Mouse (Mus musculus): ENCODE measurements at regions not wholly inside any gene's neighbourhood (a gene's known extent, or its start where the extent isn't known, plus 50 kb on each side); places are given as distances from the start of the nearest gene placed in this dataset.

DNA sequence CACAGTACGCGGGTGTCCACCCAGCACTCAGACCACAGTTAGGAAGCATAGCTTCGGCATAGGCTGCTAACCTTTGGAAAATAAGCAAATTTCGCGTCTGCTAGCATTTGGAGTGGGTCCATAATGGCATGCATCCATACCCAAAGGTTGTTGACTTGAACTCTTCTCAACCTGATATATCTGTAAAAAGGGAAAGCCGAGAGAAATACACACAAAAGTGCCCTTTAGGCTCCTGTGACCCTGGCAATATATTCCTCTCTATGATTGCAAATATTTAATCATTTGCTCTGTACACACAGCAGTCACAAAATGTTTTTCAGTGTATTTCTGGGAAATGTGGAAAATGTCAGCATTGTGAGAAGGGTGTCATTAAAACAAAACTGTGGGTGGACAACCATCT is 347.1 kb downstream of the Tfec start:
- Histone ChIP-seq H3K4me2 (replicated peaks; ENCODE audit: low read depth, low read length) (no peak overlapping the region), H3K27ac (ENCODE audit: low read length) (no peak overlapping the region), H3K27me3 (ENCODE audit: control insufficient read depth, insufficient read depth, low read length) (no peaks in the 10 kb centered on the region), H3K4me3 (ENCODE audit: low read depth, low read length) (no peak overlapping the region), H3K36me3 (ENCODE audit: control insufficient read depth, insufficient read depth, low read length) (no peaks in the 10 kb centered on the region), H3K9ac (replicated peaks; ENCODE audit: low read depth, low read length) (no peak overlapping the region), H3K4me1 (ENCODE audit: control insufficient read depth, insufficient read depth, low read length) (no peaks in the 10 kb centered on the region), H3K9me3 (ENCODE audit: control insufficient read depth, low read depth, low read length) (no peaks in the 10 kb centered on the region)
- no peak for ATAC-seq (ENCODE audit: insufficient number of reproducible peaks, insufficient read depth, low FRiP score, low read depth)
- 75% methylated on average over 6 of the region's 6 CpGs for WGBS

DNA sequence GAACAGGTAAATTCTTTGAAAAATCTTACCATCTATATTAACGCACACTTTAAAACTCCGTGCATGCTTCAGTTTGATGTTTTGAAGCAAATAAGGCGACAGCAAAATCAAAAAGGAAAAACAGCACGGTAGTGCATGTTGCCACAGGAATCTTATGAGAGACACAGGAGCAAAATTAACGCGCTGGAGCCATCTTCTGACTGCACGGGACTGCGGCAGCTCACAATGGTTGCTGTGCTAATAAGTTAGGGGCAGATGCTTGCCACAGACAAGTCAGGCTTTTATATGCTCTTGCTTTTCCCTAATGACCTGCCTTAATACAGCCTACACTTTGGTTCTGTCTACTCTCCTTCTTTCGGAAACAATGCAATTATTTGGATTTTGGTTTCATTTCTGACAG is 347.8 kb downstream of the Tfec start:
- Histone ChIP-seq H3K4me1 (ENCODE audit: control insufficient read depth, insufficient read depth, low read length) (no peaks in the 10 kb centered on the region), H3K27ac (ENCODE audit: low read length) (no peak overlapping the region), H3K4me3 (ENCODE audit: low read depth, low read length) (no peak overlapping the region), H3K27me3 (ENCODE audit: control insufficient read depth, insufficient read depth, low read length) (no peaks in the 10 kb centered on the region), H3K9me3 (ENCODE audit: control insufficient read depth, low read depth, low read length) (no peaks in the 10 kb centered on the region), H3K36me3 (ENCODE audit: control insufficient read depth, insufficient read depth, low read length) (no peaks in the 10 kb centered on the region), H3K9ac (replicated peaks; ENCODE audit: low read depth, low read length) (no peak overlapping the region), H3K4me2 (replicated peaks; ENCODE audit: low read depth, low read length) (no peak overlapping the region)
- WGBS, result 64% methylated on average over 9 of the region's 9 CpGs
- ATAC-seq (ENCODE audit: insufficient number of reproducible peaks, insufficient read depth, low FRiP score, low read depth), result no peak

DNA sequence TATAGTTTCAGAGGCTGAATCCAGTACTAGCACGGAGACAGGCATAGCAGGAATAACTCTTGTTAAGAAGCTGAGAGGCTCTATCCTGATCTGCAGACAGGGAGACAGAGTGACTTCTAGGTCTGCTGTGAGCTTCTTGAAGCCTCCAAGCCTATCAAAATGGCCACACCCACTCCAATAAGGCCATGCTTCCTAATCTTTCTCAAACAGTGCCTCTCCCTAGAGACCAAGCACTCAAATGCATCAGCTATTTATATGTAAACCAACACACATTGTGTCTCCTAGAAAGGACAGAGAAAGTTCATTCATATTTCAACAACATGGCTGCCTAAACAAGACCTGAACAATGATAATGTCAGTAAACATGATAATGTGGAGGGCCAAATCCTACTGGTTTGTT is 384.2 kb downstream of the Tfec start:
- no peak overlapping the region for H3K27ac ChIP-seq (ENCODE audit: low read length)
- H3K36me3 ChIP-seq (ENCODE audit: control insufficient read depth, insufficient read depth, low read length), result no peaks in the 10 kb centered on the region
- no peaks in the 10 kb centered on the region for H3K4me1 ChIP-seq (ENCODE audit: control insufficient read depth, insufficient read depth, low read length)
- no peak for ATAC-seq (ENCODE audit: insufficient number of reproducible peaks, insufficient read depth, low FRiP score, low read depth)
- no peak overlapping the region for H3K9ac ChIP-seq (replicated peaks; ENCODE audit: low read depth, low read length)
- H3K4me2 ChIP-seq (replicated peaks; ENCODE audit: low read depth, low read length), result no peak overlapping the region
- no peaks in the 10 kb centered on the region for H3K9me3 ChIP-seq (ENCODE audit: control insufficient read depth, low read depth, low read length)
- 45% methylated on average over 1 of the region's 1 CpGs for WGBS
- H3K27me3 ChIP-seq (ENCODE audit: control insufficient read depth, insufficient read depth, low read length), result no peaks in the 10 kb centered on the region
- H3K4me3 ChIP-seq (ENCODE audit: low read depth, low read length), result no peak overlapping the region

DNA sequence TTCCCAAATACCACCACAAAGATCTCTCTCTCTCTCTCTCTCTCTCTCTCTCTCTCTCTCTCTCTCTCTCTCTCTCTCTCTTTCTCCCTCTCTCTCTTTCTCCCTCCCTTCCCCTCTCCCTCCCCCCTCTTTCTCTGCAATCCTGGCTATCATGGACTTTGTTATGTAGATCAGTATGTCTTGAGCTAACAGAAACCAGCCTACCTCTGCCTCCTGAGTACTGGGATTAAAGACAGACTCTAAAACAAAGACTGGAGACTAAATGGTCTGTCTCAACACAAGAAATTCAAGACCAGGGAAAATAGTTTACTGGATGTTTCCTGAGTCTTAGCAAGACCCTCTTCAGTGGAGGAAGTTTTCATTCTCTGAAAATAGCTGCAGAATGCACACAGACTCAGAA is 384.7 kb downstream of the Tfec start:
- no peak for ATAC-seq (ENCODE audit: insufficient number of reproducible peaks, insufficient read depth, low FRiP score, low read depth)
- H3K9me3 ChIP-seq (ENCODE audit: control insufficient read depth, low read depth, low read length), result no peaks in the 10 kb centered on the region
- H3K27me3 ChIP-seq (ENCODE audit: control insufficient read depth, insufficient read depth, low read length), result no peaks in the 10 kb centered on the region
- no peaks in the 10 kb centered on the region for H3K4me1 ChIP-seq (ENCODE audit: control insufficient read depth, insufficient read depth, low read length)
- H3K36me3 ChIP-seq (ENCODE audit: control insufficient read depth, insufficient read depth, low read length), result no peaks in the 10 kb centered on the region
- no peak overlapping the region for H3K9ac ChIP-seq (replicated peaks; ENCODE audit: low read depth, low read length)
- no peak overlapping the region for H3K4me2 ChIP-seq (replicated peaks; ENCODE audit: low read depth, low read length)
- no peak overlapping the region for H3K4me3 ChIP-seq (ENCODE audit: low read depth, low read length)
- no peak overlapping the region for H3K27ac ChIP-seq (ENCODE audit: low read length)

DNA sequence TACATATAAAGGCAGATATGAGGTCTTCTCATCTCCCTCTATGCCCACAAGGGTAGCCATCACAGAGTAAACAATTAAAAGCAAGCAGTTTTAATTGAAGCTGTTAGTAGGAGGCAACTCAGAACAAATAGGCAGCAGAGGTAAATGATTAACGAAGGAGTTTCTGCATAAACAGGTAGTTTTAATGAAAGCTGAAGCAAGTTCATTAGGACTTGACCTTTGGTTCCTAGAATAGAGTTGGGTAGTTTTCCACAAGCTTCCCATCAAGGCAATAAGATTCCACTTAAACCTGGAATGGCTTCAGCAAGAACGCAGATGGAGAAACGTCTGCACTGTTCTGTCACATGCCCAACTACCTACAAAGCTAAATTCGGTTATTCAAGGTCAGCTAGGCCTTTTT is 394.4 kb downstream of the Tfec start:
- H3K36me3 ChIP-seq (ENCODE audit: control insufficient read depth, insufficient read depth, low read length), result no peaks in the 10 kb centered on the region
- no peaks in the 10 kb centered on the region for H3K9me3 ChIP-seq (ENCODE audit: control insufficient read depth, low read depth, low read length)
- H3K4me2 ChIP-seq (replicated peaks; ENCODE audit: low read depth, low read length), result no peak overlapping the region
- 82% methylated on average over 4 of the region's 4 CpGs for WGBS
- no peak overlapping the region for H3K27ac ChIP-seq (ENCODE audit: low read length)
- H3K27me3 ChIP-seq (ENCODE audit: control insufficient read depth, insufficient read depth, low read length), result no peaks in the 10 kb centered on the region
- H3K4me1 ChIP-seq (ENCODE audit: control insufficient read depth, insufficient read depth, low read length), result no peaks in the 10 kb centered on the region
- H3K9ac ChIP-seq (replicated peaks; ENCODE audit: low read depth, low read length), result no peak overlapping the region
- H3K4me3 ChIP-seq (ENCODE audit: low read depth, low read length), result no peak overlapping the region
- no peak for ATAC-seq (ENCODE audit: insufficient number of reproducible peaks, insufficient read depth, low FRiP score, low read depth)

DNA sequence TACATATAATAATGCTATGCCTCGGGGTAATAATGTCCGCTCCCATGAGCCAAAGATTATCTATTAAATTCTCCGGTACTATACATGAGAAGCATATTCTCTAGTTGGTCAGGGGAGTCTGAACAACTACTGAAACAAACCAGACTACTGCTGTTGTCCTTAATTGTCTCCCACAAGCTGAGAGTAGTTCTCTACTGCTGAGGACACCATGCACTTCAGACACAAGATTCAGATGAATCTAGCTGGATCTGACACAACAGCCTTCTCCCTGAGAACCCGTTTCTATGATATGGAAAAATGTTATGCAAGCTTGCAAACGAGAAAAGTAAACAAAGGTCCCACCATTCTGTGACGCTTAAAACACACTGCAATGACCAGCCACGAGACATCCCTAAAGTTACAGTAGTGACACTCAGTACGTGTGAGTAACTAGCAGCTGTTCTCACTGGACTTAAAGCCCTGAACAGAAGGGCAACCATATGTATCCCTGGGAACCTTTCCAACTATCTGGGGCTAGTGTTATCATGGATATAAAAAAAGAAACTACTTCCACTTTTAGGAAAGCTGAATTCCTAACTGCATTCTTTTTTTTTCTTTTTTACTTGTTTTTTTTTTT is 411.1 kb downstream of the Tfec start:
- Histone ChIP-seq H3K4me1 (ENCODE audit: control insufficient read depth, insufficient read depth, low read length) (no peaks in the 10 kb centered on the region), H3K36me3 (ENCODE audit: control insufficient read depth, insufficient read depth, low read length) (no peaks in the 10 kb centered on the region), H3K27me3 (ENCODE audit: control insufficient read depth, insufficient read depth, low read length) (no peaks in the 10 kb centered on the region), H3K9me3 (ENCODE audit: control insufficient read depth, low read depth, low read length) (no peaks in the 10 kb centered on the region), H3K4me2 (replicated peaks; ENCODE audit: low read depth, low read length) (no peak overlapping the region), H3K4me3 (ENCODE audit: low read depth, low read length) (no peak overlapping the region), H3K27ac (ENCODE audit: low read length) (no peak overlapping the region), H3K9ac (replicated peaks; ENCODE audit: low read depth, low read length) (no peak overlapping the region)
- 64% methylated on average over 8 of the region's 8 CpGs for WGBS
- ATAC-seq (ENCODE audit: insufficient number of reproducible peaks, insufficient read depth, low FRiP score, low read depth), result no peak

DNA sequence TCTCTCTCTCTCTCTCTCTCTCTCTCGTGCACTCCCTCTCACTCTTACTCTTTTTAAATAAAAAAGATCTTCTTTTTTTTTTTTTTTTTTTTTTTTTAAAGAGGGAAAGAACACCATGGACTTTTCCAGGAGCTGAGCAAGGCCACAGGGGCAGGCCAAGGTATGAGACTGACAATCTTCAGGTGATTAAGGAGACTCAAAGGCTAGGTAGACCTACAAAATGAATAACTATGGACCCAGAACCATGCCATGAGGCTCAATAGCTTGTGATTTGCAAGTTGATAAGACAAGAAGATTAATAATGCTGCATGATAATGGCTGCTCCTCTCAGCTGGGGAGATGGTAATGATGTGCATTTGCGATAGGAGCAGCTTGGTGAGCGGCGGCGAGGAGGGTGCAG is 414.9 kb downstream of the Tfec start:
- WGBS, result 81% methylated on average over 5 of the region's 5 CpGs
- no peaks in the 10 kb centered on the region for H3K27me3 ChIP-seq (ENCODE audit: control insufficient read depth, insufficient read depth, low read length)
- H3K9ac ChIP-seq (replicated peaks; ENCODE audit: low read depth, low read length), result no peak overlapping the region
- H3K4me2 ChIP-seq (replicated peaks; ENCODE audit: low read depth, low read length), result no peak overlapping the region
- H3K4me1 ChIP-seq (ENCODE audit: control insufficient read depth, insufficient read depth, low read length), result no peaks in the 10 kb centered on the region
- no peak overlapping the region for H3K27ac ChIP-seq (ENCODE audit: low read length)
- no peak overlapping the region for H3K4me3 ChIP-seq (ENCODE audit: low read depth, low read length)
- no peaks in the 10 kb centered on the region for H3K9me3 ChIP-seq (ENCODE audit: control insufficient read depth, low read depth, low read length)
- no peaks in the 10 kb centered on the region for H3K36me3 ChIP-seq (ENCODE audit: control insufficient read depth, insufficient read depth, low read length)
- ATAC-seq (ENCODE audit: insufficient number of reproducible peaks, insufficient read depth, low FRiP score, low read depth), result no peak

DNA sequence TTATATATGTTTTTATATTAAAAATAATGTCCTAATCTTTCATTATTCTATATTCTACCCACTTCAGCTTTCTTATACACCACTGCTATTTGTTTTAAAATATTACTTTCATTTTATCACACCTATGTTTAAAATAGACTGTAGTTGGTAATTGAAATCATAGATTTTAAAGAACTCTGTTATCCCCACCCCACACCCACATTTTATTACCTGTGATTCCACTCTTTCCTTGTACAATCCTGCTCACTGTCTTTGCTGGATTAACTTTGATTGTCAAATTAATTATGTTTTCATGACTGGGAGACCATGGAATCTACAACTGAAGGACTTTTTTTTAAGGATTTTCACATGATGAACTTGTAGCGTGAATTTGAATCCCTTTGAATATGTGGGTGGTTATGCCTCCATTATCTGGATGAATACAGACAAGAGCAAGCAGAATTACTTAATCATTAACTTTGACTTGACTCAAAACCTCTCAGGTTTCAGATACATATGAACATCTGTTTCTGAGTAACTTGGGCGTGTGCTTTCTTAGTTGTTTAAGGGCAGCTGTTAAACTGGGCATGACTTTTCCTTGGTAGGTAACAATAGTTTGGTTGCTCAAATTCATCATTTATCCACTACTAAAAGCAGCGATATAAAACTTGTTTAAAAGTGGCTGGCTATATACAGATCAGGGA is 429.4 kb downstream of the Tfec start:
- Histone ChIP-seq H3K9ac (replicated peaks; ENCODE audit: low read depth, low read length) (no peak overlapping the region), H3K4me3 (ENCODE audit: low read depth, low read length) (no peak overlapping the region), H3K4me1 (ENCODE audit: control insufficient read depth, insufficient read depth, low read length) (no peaks in the 10 kb centered on the region), H3K4me2 (replicated peaks; ENCODE audit: low read depth, low read length) (no peak overlapping the region), H3K9me3 (ENCODE audit: control insufficient read depth, low read depth, low read length) (no peaks in the 10 kb centered on the region), H3K27me3 (ENCODE audit: control insufficient read depth, insufficient read depth, low read length) (no peaks in the 10 kb centered on the region), H3K27ac (ENCODE audit: low read length) (no peak overlapping the region), H3K36me3 (ENCODE audit: control insufficient read depth, insufficient read depth, low read length) (no peaks in the 10 kb centered on the region)
- WGBS, result 74% methylated on average over 3 of the region's 3 CpGs
- no peak for ATAC-seq (ENCODE audit: insufficient number of reproducible peaks, insufficient read depth, low FRiP score, low read depth)

DNA sequence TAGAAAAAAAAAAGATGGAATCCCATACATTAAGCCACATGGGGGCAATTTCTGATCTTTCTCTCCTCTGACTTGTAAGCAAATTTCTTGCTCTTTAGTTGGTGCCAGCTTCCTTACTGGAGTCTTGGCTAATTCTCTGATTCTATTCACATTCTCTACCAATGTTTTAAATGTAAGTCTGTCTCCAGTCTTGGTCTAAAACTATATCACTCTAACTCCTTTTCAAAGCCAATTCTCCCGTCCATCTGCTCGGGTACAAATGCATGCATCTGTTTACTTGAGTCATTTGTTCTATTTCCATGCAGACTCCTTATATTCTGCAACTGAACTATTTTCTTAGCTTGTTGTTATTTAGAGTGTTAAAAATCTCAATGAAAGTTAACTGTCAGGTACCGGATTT is 440.0 kb downstream of the Tfec start:
- WGBS, result 82% methylated on average over 3 of the region's 3 CpGs
- H3K9ac ChIP-seq (replicated peaks; ENCODE audit: low read depth, low read length), result no peak overlapping the region
- H3K27me3 ChIP-seq (ENCODE audit: control insufficient read depth, insufficient read depth, low read length), result no peaks in the 10 kb centered on the region
- H3K36me3 ChIP-seq (ENCODE audit: control insufficient read depth, insufficient read depth, low read length), result no peaks in the 10 kb centered on the region
- no peak for ATAC-seq (ENCODE audit: insufficient number of reproducible peaks, insufficient read depth, low FRiP score, low read depth)
- H3K9me3 ChIP-seq (ENCODE audit: control insufficient read depth, low read depth, low read length), result no peaks in the 10 kb centered on the region
- H3K4me2 ChIP-seq (replicated peaks; ENCODE audit: low read depth, low read length), result no peak overlapping the region
- no peak overlapping the region for H3K4me3 ChIP-seq (ENCODE audit: low read depth, low read length)
- no peak overlapping the region for H3K27ac ChIP-seq (ENCODE audit: low read length)
- no peaks in the 10 kb centered on the region for H3K4me1 ChIP-seq (ENCODE audit: control insufficient read depth, insufficient read depth, low read length)
